Mouse (Mus musculus) heart, embryonic 10.5 days (tissue): ENCODE data around the gene Wnt16. TPM values are rescaled to one million over a fixed set of nuclear protein-coding genes. Genes with fewer than 3 reads are reported as not detected.
"Not testable (repeated sequence)": the region's sequence is repeated elsewhere in the genome, so short reads cannot be mapped to it uniquely, and the experiment has no call there.

ENCODE experiments used
- DNase-seq: peaks from one replicate; pipeline ENCODE4 v3.0.0-alpha.2; 2017; ENCODE audit warnings: low spot score
- H3K27ac ChIP-seq: fragments of 300-500 bp; sonication (generic); 2 replicates; pipeline ENCODE4 v1.5.1; 2016; ENCODE audit warnings: mild to moderate bottlenecking
- H3K27me3 ChIP-seq: fragments of 300-500 bp; sonication (generic); 2 replicates; pipeline ENCODE4 v1.6.1; 2016; ENCODE audit warnings: mild to moderate bottlenecking; ENCODE audit not compliant: poor library complexity, insufficient read depth, severe bottlenecking
- H3K36me3 ChIP-seq: fragments of 300-500 bp; sonication (generic); 2 replicates; pipeline ENCODE4 v1.6.1; 2016; ENCODE audit warnings: mild to moderate bottlenecking, moderate library complexity
- H3K4me1 ChIP-seq: fragments of 300-500 bp; sonication (generic); 2 replicates; pipeline ENCODE4 v1.6.1; 2016; ENCODE audit warnings: mild to moderate bottlenecking
- H3K4me3 ChIP-seq: fragments of 300-500 bp; sonication (generic); 2 replicates; pipeline ENCODE4 v1.5.1; 2016; ENCODE audit warnings: mild to moderate bottlenecking, moderate library complexity
- H3K9me3 ChIP-seq: fragments of 300-500 bp; sonication (generic); 2 replicates; pipeline ENCODE4 v1.6.1; 2016; ENCODE audit warnings: mild to moderate bottlenecking, moderate library complexity
- WGBS: fragments of 180-500 bp; shearing (Covaris S2); methylation state at CpG from one replicate; pipeline ENCODE4 v1.1.7; 2016; 5-methylcytosine and 5-hydroxymethylcytosine counted together
- polyA plus RNA-seq: library from polyadenylated mRNA; unstranded; fragments of >200 nt; fragmentation: Nextera tagmentation; extraction: Ambion mirVana; gene quantifications from 2 replicates; pipeline ENCODE4 v1.2.1, GENCODE M21; 2016

Gene Wnt16
- 0.09 and 0.69 TPM in 2 replicates for polyA plus RNA-seq

DNA sequence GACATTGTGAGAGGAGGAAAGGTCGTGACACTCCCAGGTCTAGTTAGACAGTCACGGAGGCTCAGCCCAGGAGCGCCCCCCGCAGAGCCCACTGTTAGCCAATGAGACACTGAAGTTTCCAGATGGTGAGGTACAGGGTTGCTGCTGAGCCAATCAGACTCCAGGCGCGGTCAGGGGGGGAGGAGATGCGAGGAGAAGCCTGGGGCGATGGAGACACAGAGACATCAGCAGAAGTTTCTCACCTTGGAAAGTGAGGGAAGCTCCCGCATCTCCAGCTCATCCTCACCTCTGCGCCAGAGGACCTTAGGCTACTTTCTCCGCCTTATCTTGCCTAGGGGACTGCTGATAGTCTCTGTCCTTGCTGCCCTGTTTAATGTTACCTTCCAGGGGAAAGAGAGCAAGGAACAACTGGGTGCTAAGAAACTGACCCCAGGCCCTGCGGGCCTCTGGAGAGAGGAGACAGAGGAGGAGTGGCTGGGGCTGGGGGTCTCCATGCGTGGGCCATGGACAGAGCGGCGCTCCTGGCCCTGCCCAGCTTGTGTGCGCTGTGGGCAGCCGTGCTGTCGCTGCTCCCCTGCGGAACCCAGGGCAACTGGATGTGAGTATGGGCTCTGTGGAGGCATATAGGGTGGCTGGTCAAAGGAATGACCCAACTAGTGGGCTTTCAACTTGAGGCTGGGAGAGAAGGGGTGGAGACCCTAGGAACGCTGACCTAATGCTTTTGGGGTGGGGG, at the start of gene Wnt16:
Wnt16 (plus strand) TSS at position 224 of the 733 bp plus-strand sequence.
- DNase-seq: no peak
- under 1% methylated on average over 20 of the region's 20 CpGs for WGBS
- peak within 1 kb of the TSS; percentile 55 for H3K4me3 ChIP-seq
- H3K27me3 ChIP-seq: peaks cover 54% of the 10 kb centered on the region
- no peaks in the 10 kb centered on the region for H3K9me3 ChIP-seq
- no peaks in the 10 kb centered on the region for H3K36me3 ChIP-seq
- H3K4me1 ChIP-seq: peaks cover 20% of the 10 kb centered on the region
- no peak within 1 kb of the TSS for H3K27ac ChIP-seq

DNA sequence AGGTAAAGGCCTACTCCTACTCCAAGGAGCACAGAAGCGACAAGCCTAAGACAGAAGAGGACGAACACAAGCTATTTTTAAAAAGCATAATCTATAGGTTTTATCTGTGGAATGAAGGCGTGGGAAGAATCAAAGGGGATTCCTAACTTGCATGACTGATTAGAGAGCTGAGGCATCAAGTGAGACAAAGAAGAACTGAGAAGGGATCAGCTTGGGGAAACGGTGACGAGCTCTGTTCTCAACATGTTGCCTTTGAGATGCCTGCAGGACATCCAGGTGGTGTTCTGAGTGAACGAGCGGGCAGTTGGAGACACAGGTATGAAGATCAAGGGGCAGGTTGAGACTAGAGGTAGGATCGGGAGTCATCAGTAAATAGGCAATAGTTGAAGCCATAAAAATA, 44.7 kb upstream of the Wnt16 start:
- Histone ChIP-seq H3K27ac (no peak overlapping the region), H3K27me3 (no peaks in the 10 kb centered on the region), H3K4me3 (no peak overlapping the region), H3K36me3 (no peaks in the 10 kb centered on the region), H3K9me3 (no peaks in the 10 kb centered on the region), H3K4me1 (peaks cover 6% of the 10 kb centered on the region; the same call in 1 of the 2 replicates)
- 58% methylated on average over 8 of the region's 8 CpGs for WGBS
- DNase-seq: no peak

DNA sequence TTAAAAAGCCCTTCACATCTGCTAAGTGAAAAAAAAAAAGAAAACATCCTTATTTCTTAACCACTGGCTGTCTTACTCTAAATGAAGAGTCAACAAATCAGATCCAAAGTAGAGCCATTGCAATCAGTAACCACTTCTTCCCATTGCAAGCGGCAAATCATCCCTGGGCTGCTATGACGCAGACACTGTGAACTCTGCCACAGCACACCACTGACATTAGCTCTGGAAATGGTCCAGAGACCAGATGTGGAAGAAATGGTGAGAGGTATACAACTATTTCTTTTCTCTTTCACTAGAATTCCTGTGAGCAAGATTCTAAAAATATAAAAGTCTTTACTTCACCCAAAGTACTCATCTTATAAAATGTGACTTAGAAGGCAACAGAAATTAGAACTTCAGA, 41.3 kb upstream of the Wnt16 start:
- Histone ChIP-seq H3K9me3 (no peaks in the 10 kb centered on the region), H3K27me3 (no peaks in the 10 kb centered on the region), H3K4me3 (no peak overlapping the region), H3K36me3 (no peaks in the 10 kb centered on the region), H3K4me1 (peaks cover 6% of the 10 kb centered on the region; the same call in 1 of the 2 replicates), H3K27ac (no peak overlapping the region)
- DNase-seq: no peak
- WGBS: 87% methylated on average over 2 of the region's 2 CpGs

GRCm38 (mm10) chr6:22258784-22259183, 29.2 kb upstream of the Wnt16 start:
- 47% methylated on average over 4 of the region's 4 CpGs for WGBS

DNA sequence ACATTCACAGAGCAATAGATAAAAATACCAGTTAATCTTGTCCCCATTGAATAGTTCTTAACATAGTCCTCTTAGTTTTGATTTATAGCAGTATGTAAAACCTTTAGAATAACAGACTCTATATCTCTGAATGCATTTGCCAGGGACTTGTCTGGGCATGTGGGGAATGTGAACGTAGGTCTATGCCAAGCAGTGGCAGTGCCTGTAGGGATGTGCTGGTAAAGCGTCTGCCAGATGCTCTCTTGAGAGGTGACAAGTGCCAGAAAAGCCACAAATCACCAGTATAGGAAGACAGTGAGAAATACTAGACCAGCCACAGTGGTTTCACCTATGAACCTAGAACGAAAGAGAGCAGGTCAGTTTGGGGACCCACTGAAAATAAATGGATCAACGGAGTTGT, 25.5 kb upstream of the Wnt16 start:
- no peaks in the 10 kb centered on the region for H3K27me3 ChIP-seq
- no peaks in the 10 kb centered on the region for H3K9me3 ChIP-seq
- 70% methylated on average over 4 of the region's 4 CpGs for WGBS

More at GRCm38 (mm10) chr6:22258784-22259183, 29.2 kb upstream of the Wnt16 start:
- Histone ChIP-seq H3K27ac (no peak overlapping the region), H3K4me1 (no peaks in the 10 kb centered on the region), H3K4me3 (no peak overlapping the region), H3K9me3 (no peaks in the 10 kb centered on the region), H3K27me3 (no peaks in the 10 kb centered on the region), H3K36me3 (no peaks in the 10 kb centered on the region)
- DNase-seq: no peak

DNA sequence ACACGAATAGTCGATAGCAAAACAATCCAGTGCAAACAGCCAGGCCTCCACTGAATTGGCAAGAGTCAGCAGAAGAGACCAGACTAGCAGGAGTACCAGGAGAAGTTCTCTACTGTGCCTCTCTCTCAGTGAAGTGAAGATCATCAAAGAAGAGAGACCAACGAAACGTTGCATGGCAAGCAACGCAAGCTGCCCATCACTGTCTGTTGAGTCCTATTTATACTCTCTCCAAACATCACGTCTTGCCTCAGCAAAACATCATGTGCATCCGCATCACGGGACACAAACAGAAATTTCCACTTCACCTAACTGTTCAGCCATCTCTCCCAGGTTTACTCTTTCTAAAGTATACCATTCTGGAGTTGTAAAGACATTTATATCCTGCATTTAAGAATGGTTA, 23.9 kb upstream of the Wnt16 start:
- not testable (repeated sequence) for H3K27ac ChIP-seq, H3K9me3 ChIP-seq, H3K4me3 ChIP-seq, H3K36me3 ChIP-seq, H3K27me3 ChIP-seq, H3K4me1 ChIP-seq, DNase-seq
- WGBS: 84% methylated on average over 8 of the region's 8 CpGs

More for the DNA sequence above, 25.5 kb upstream of the Wnt16 start:
- no peak for DNase-seq
- no peaks in the 10 kb centered on the region for H3K4me1 ChIP-seq
- no peak overlapping the region for H3K27ac ChIP-seq
- no peaks in the 10 kb centered on the region for H3K36me3 ChIP-seq
- no peak overlapping the region for H3K4me3 ChIP-seq

GRCm38 (mm10) chr6:22266018-22266417, 22.0 kb upstream of the Wnt16 start:
- no peaks in the 10 kb centered on the region for H3K9me3 ChIP-seq
- H3K4me1 ChIP-seq: no peaks in the 10 kb centered on the region
- no peak overlapping the region for H3K4me3 ChIP-seq
- DNase-seq: no peak
- H3K36me3 ChIP-seq: no peaks in the 10 kb centered on the region
- no peak overlapping the region for H3K27ac ChIP-seq
- H3K27me3 ChIP-seq: no peaks in the 10 kb centered on the region
- WGBS: 70% methylated on average over 4 of the region's 4 CpGs

- DNase-seq: no peak
- no peaks in the 10 kb centered on the region for H3K4me1 ChIP-seq
- H3K36me3 ChIP-seq: no peaks in the 10 kb centered on the region
- 72% methylated on average over 5 of the region's 5 CpGs for WGBS
- no peak overlapping the region for H3K27ac ChIP-seq
- no peaks in the 10 kb centered on the region for H3K9me3 ChIP-seq
- H3K27me3 ChIP-seq: no peaks in the 10 kb centered on the region
- no peak overlapping the region for H3K4me3 ChIP-seq
These were observed 20.0 kb upstream of the Wnt16 start for GRCm38 (mm10) chr6:22267807-22268667.

DNA sequence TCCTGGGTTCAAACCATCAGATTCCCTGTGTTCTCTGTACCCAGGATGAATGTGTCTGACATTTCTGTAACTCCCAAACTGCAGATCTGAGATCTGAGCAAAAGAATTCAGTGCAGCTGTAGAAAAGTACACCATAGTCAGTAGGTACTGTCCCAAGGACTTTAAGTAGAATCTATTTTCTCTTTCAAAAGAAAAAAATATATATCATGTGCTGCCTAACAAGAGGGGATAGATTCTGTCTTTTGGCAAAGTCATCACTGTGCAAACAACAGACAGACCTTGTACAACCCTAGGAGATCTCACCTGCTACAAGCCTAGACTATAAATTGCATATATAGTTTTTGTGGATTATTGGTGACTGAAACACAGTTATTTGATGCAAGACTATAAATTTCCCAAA, 19.4 kb upstream of the Wnt16 start:
- Histone ChIP-seq H3K4me1 (no peaks in the 10 kb centered on the region), H3K4me3 (no peak overlapping the region), H3K27ac (no peak overlapping the region), H3K9me3 (no peaks in the 10 kb centered on the region), H3K27me3 (no peaks in the 10 kb centered on the region), H3K36me3 (no peaks in the 10 kb centered on the region)
- DNase-seq: no peak

GRCm38 (mm10) chr6:22269840-22270521, 18.0 kb upstream of the Wnt16 start:
- H3K27ac ChIP-seq: no peak overlapping the region
- H3K4me3 ChIP-seq: no peak overlapping the region
- no peaks in the 10 kb centered on the region for H3K4me1 ChIP-seq
- no peaks in the 10 kb centered on the region for H3K36me3 ChIP-seq
- H3K27me3 ChIP-seq: no peaks in the 10 kb centered on the region
- WGBS: 67% methylated on average over 8 of the region's 8 CpGs
- DNase-seq: no peak
- H3K9me3 ChIP-seq: no peaks in the 10 kb centered on the region

DNA sequence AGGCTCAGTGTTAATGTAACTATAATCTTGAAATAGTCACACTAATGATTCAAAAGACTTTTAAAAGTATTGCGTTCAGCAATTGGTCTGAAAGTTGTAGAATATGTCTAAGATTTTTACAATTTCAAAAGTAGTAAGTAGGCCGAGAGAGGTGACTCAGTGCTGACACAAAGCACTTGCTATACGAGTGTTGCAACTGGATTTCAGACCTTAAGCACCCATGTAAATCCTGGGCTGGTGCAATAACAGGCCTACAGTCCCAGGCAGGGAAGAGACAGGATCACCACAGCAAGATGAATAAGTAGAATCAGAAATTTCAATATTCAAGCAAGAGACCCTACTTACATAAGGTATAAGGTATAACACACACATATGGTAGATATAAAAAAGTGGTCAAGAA, 10.1 kb upstream of the Wnt16 start:
- no peak for DNase-seq
- H3K9me3 ChIP-seq: no peaks in the 10 kb centered on the region
- H3K27me3 ChIP-seq: no peaks in the 10 kb centered on the region
- H3K4me3 ChIP-seq: no peak overlapping the region
- no peaks in the 10 kb centered on the region for H3K36me3 ChIP-seq
- H3K4me1 ChIP-seq: no peaks in the 10 kb centered on the region
- no peak overlapping the region for H3K27ac ChIP-seq
- 80% methylated on average over 3 of the region's 3 CpGs for WGBS

DNA sequence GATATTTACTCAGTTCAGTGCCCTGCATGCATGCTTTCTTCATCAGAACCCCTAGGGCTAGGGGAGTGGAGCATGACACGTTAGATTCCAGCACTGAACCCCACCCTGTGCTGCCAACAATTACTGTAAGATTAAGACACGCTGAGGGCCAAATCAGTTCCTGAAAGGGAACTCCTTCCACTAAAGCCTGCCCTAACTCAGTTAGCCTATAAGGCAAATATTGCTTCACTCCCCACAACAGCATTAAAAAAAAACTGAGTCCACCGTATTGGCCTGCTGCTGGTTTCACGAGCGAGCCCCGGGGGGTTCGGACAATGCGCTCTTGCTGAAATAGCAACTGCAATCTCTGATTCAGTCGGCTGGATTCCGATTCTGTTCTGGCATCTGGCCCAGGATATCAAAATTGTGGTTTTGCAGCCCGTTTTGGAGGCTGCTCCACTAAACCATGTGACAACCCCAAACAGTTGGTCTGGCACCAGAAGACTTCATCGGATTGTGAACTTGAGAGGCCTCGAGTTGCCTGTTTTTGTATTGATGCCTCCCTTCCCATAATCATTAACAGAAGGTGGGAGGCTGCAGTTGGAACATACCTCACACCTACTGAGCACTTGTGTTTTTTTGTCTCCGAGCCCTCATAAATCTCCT, 7.7 kb upstream of the Wnt16 start:
- no peaks in the 10 kb centered on the region for H3K9me3 ChIP-seq
- no peak overlapping the region for H3K27ac ChIP-seq
- no peak overlapping the region for H3K4me3 ChIP-seq
- WGBS: 75% methylated on average over 14 of the region's 14 CpGs
- no peaks in the 10 kb centered on the region for H3K4me1 ChIP-seq
- DNase-seq: no peak
- no peaks in the 10 kb centered on the region for H3K27me3 ChIP-seq
- no peaks in the 10 kb centered on the region for H3K36me3 ChIP-seq
